Mouse (Mus musculus): ENCODE measurements around the gene Hamp2. TPM values are rescaled to one million over a fixed set of nuclear protein-coding genes. Genes with fewer than 3 reads are reported as not detected.

Hamp2 gene
- polyA plus RNA-seq, 1 experiment from 2014 or later = not detected

Other genes with a start within 250 kb of the Hamp2 start
- gene 2200002J24Rik, start 225.8 kb downstream of the Hamp2 start, polyA plus RNA-seq (2015; fragmentation: Nextera tagmentation; extraction: Ambion mirVana) = 4.7 and 4.8 TPM in 2 replicates
- 1.6 and 2.5 TPM in 2 replicates for gene Atp4a, start 212.5 kb downstream of the Hamp2 start, polyA plus RNA-seq (2015; fragmentation: Nextera tagmentation; extraction: Ambion mirVana)
- gene Tmem147, start 195.1 kb downstream of the Hamp2 start, polyA plus RNA-seq (2015; fragmentation: Nextera tagmentation; extraction: Ambion mirVana) = 242 and 249 TPM in 2 replicates
- 0.32 TPM in 1 of 2 replicates, not detected in the other for gene Gapdhs, start 181.0 kb downstream of the Hamp2 start, polyA plus RNA-seq (2015; fragmentation: Nextera tagmentation; extraction: Ambion mirVana)
- 0.89 and 1.6 TPM in 2 replicates for gene Sbsn, start 173.2 kb downstream of the Hamp2 start, polyA plus RNA-seq (2015; fragmentation: Nextera tagmentation; extraction: Ambion mirVana)
- 4.4 and 5.8 TPM in 2 replicates for gene Dmkn, start 160.9 kb downstream of the Hamp2 start, polyA plus RNA-seq (2015; fragmentation: Nextera tagmentation; extraction: Ambion mirVana)
- gene Krtdap, start 136.8 kb downstream of the Hamp2 start, polyA plus RNA-seq (2015; fragmentation: Nextera tagmentation; extraction: Ambion mirVana) = 1.5 and 3.4 TPM in 2 replicates
- gene Ffar2, start 100.9 kb downstream of the Hamp2 start, polyA plus RNA-seq (2015; fragmentation: Nextera tagmentation; extraction: Ambion mirVana) = 10.9 and 11.7 TPM in 2 replicates
- gene Ffar3, start 68.5 kb downstream of the Hamp2 start, polyA plus RNA-seq (2015; fragmentation: Nextera tagmentation; extraction: Ambion mirVana) = 0.78 TPM in 2 replicates
- gene Ffar1, start 63.1 kb downstream of the Hamp2 start, polyA plus RNA-seq (2015; fragmentation: Nextera tagmentation; extraction: Ambion mirVana) = 0.35 and 0.37 TPM in 2 replicates
- 0.62 and 0.70 TPM in 2 replicates for gene Cd22, start 44.3 kb downstream of the Hamp2 start, polyA plus RNA-seq (2015; fragmentation: Nextera tagmentation; extraction: Ambion mirVana)
- 0.31 TPM in 2 replicates for gene Mag, start 9.8 kb downstream of the Hamp2 start, polyA plus RNA-seq (2015; fragmentation: Nextera tagmentation; extraction: Ambion mirVana)
- not detected in 2 replicates for gene Hamp, start 19.4 kb upstream of the Hamp2 start, polyA plus RNA-seq (2015; fragmentation: Nextera tagmentation; extraction: Ambion mirVana)
- 12.9 and 13.3 TPM in 2 replicates for gene Usf2, start 32.1 kb upstream of the Hamp2 start, polyA plus RNA-seq (2015; fragmentation: Nextera tagmentation; extraction: Ambion mirVana)
- 164 and 166 TPM in 2 replicates for gene Lsr, start 48.8 kb upstream of the Hamp2 start, polyA plus RNA-seq (2015; fragmentation: Nextera tagmentation; extraction: Ambion mirVana)
- 12.8 and 13.7 TPM in 2 replicates for gene Fam187b, start 49.1 kb upstream of the Hamp2 start, polyA plus RNA-seq (2015; fragmentation: Nextera tagmentation; extraction: Ambion mirVana)
- 22.5 and 26.9 TPM in 2 replicates for gene Fxyd5, start 117.8 kb upstream of the Hamp2 start, polyA plus RNA-seq (2015; fragmentation: Nextera tagmentation; extraction: Ambion mirVana)
- 20.1 and 22.0 TPM in 2 replicates for gene Fxyd7, start 126.8 kb upstream of the Hamp2 start, polyA plus RNA-seq (2015; fragmentation: Nextera tagmentation; extraction: Ambion mirVana)
- 62.6 and 71.9 TPM in 2 replicates for gene Fxyd1, start 132.5 kb upstream of the Hamp2 start, polyA plus RNA-seq (2015; fragmentation: Nextera tagmentation; extraction: Ambion mirVana)
- 0.83 and 1.4 TPM in 2 replicates for gene Lgi4, start 134.7 kb upstream of the Hamp2 start, polyA plus RNA-seq (2015; fragmentation: Nextera tagmentation; extraction: Ambion mirVana)
- gene Fxyd3, start 152.0 kb upstream of the Hamp2 start, polyA plus RNA-seq (2015; fragmentation: Nextera tagmentation; extraction: Ambion mirVana) = 71.2 and 73.7 TPM in 2 replicates
- 66.4 and 73.6 TPM in 2 replicates for gene Hpn, start 190.6 kb upstream of the Hamp2 start, polyA plus RNA-seq (2015; fragmentation: Nextera tagmentation; extraction: Ambion mirVana)
- gene Scn1b, start 202.3 kb upstream of the Hamp2 start, polyA plus RNA-seq (2015; fragmentation: Nextera tagmentation; extraction: Ambion mirVana) = 0.16 and 1.0 TPM in 2 replicates
- gene Gramd1a, start 231.2 kb upstream of the Hamp2 start, polyA plus RNA-seq (2015; fragmentation: Nextera tagmentation; extraction: Ambion mirVana) = 38.5 and 39.7 TPM in 2 replicates

Data from intestine, embryonic 16.5 days (tissue).